Mouse (Mus musculus) ES-E14 (cell line): ENCODE results near the gene Lypd4. TPM values are rescaled to one million over a fixed set of nuclear protein-coding genes. Genes with fewer than 3 reads are reported as not detected.

Experiments used
- DNase-seq: peaks from one replicate; pipeline ENCODE4 v3.0.0-alpha.2; 2013; ENCODE audit warnings: low read depth, low spot score
- H3K27ac ChIP-seq: 2 replicates; pipeline ENCODE4 v1.5.1; 2012; ENCODE audit warnings: low read depth, mild to moderate bottlenecking, low read length, moderate library complexity, mixed read lengths; ENCODE audit not compliant: poor library complexity, insufficient read depth, severe bottlenecking
- H3K36me3 ChIP-seq: 2 replicates; pipeline ENCODE4 v1.6.1; 2012; ENCODE audit warnings: mild to moderate bottlenecking, low read length, moderate library complexity, mixed read lengths; ENCODE audit not compliant: control insufficient read depth, poor library complexity, insufficient read depth, severe bottlenecking
- H3K4me1 ChIP-seq, 2 experiments: fragments of 150-350 bp in 1 of 2; sonication (generic) in 1 of 2; 2 replicates each; pipeline ENCODE4 v1.6.1; 2012; ENCODE audit warnings: low read length in 2 of 2, mild to moderate bottlenecking in 1 of 2, mixed read lengths in 1 of 2; ENCODE audit not compliant: control insufficient read depth in 2 of 2, insufficient read depth in 2 of 2, poor library complexity in 1 of 2
- H3K4me3 ChIP-seq, 2 experiments: fragments of 150-350 bp in 1 of 2; sonication (generic) in 1 of 2; 2 replicates each; pipeline ENCODE4 v1.5.1; 2012; ENCODE audit warnings: low read length in 2 of 2, low read depth in 1 of 2, mild to moderate bottlenecking in 1 of 2, mixed read lengths in 1 of 2; ENCODE audit not compliant: insufficient read depth in 1 of 2, poor library complexity in 1 of 2, severe bottlenecking in 1 of 2
- H3K9ac ChIP-seq: 2 replicates; pipeline ENCODE4 v1.6.1; 2012; ENCODE audit warnings: low read depth, mild to moderate bottlenecking, low read length, mixed read lengths; ENCODE audit not compliant: poor library complexity, insufficient read depth, severe bottlenecking
- H3K9me3 ChIP-seq: fragments of 150-350 bp; sonication (generic); 2 replicates; pipeline ENCODE4 v1.6.1; 2012; ENCODE audit warnings: low read depth, mild to moderate bottlenecking, low read length; ENCODE audit not compliant: control insufficient read depth, insufficient read depth
- CHD2 ChIP-seq: IDR thresholded peaks from 2 replicates; pipeline ENCODE4 v1.6.1; 2014; ENCODE audit warnings: mild to moderate bottlenecking, low read depth, low read length, inconsistent platforms
- HCFC1 ChIP-seq: IDR thresholded peaks from 2 replicates; pipeline ENCODE4 v1.6.1; 2012; ENCODE audit warnings: low read length, inconsistent platforms, borderline replicate concordance; ENCODE audit not compliant: insufficient read depth
- MAFK ChIP-seq: IDR thresholded peaks from 2 replicates; pipeline ENCODE4 v1.6.1; 2014; ENCODE audit warnings: mild to moderate bottlenecking, low read depth, low read length, inconsistent platforms; ENCODE audit not compliant: insufficient read depth
- ZC3H11A ChIP-seq: IDR thresholded peaks from 2 replicates; pipeline ENCODE4 v1.6.1; 2012; ENCODE audit warnings: low read depth, mild to moderate bottlenecking, inconsistent platforms, low read length, borderline replicate concordance
- ZNF384 ChIP-seq: IDR thresholded peaks from 2 replicates; pipeline ENCODE4 v1.6.1; 2012; ENCODE audit warnings: low read depth, low read length, inconsistent platforms
- in situ Hi-C, 2 experiments: fragments of 600-800 bp; cut with MboI; formaldehyde crosslinking; loops; one replicate each; pipeline ENCODE4 v1.15.1; 2025; ENCODE audit warnings: low sequenced_read_pairs in 2 of 2, inconsistent platforms in 1 of 2; ENCODE audit not compliant: unreplicated experiment in 2 of 2
- total RNA-seq: library from RNA; depleted of rRNA; stranded (reverse); fragments of 300-350 nt; gene quantifications from 2 replicates; pipeline ENCODE4 v1.2.3, GENCODE M21; 2012

Lypd4 gene
- total RNA-seq, 1 experiment = 0.18 TPM

DNA sequence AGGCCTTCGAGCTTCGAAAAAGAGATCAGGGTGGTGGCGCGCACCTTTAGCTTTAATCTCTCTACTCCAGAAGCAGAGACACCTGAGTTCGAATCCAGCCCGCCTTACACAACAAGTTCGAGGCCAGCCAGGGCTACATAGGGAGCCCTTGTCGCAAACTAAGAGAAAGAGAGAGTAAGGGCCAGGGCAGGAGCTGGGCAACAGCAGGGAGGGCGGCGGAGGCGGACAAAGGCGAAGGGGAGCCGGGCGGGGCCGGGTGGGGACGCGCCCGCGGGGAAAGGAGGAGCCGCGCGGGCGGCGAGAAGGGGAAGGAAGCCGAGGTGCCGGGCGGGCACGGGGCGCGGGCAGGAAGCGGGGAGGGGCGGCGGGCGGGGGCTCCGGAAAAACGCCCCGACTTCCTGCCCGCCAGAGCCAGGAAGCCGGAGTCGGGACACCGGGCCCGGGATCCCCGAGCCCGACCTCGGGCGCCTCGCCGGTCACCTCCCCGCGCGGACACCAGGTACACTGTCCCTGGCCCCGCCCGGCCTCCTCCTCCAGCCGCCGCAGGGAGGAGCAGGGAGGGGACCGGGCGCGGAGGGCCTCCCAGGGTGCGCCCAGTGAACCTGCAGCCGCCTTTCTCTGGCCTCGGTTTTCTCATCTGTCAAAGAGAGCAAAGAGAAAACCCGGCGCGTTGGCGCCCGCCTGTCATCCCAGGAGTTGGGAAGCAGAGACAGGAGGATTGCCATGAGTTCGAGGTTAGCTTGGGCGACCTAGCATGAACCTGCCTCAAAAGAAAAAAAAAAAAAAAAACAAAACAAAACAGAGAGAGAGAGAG, 33.1 kb upstream of the Lypd4 start, which contains the start of gene Arhgef1:
TSS of gene Arhgef1 (plus strand) at position 283 of the 814 bp plus-strand sequence.
- Histone ChIP-seq H3K36me3 (no peaks in the 10 kb centered on the region), H3K9me3 (no peaks in the 10 kb centered on the region), H3K9ac (peak within 1 kb of the TSS; percentile 50), H3K27ac (no peak within 1 kb of the TSS), H3K4me1 (peaks cover 1 to 22% of the 10 kb centered on the region in 2 experiments), H3K4me3 (peak within 1 kb of the TSS; percentile 65 to 93)
- in situ Hi-C loops = no loop called here
- TF ChIP-seq MAFK (no peak), ZNF384 (no peak), CHD2 (no peak), HCFC1 (no peak), ZC3H11A (no peak)
- DNase-seq = no peak

DNA sequence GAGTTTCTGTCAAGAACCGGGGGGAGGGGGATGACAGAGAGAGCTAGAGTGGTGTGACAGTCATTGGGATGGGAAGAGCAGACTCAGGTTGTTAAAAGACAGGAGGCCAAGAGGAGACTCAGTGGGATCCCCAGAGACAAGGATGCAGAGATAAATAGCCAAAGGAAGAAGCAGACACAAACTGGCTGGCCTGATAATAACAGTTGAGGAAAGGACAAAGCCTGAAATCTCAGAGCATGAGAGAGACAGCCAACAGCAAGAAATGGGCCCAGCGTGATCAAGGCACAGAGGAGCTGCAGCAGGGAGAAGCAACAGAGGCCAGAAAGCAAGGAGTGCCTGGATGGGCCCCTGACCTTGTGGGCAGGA, 32.5 kb upstream of the Lypd4 start:
- in situ Hi-C loops = no loop called here
- no peak for TF ChIP-seq MAFK
- TF ChIP-seq CHD2 = no peak
- no peak for TF ChIP-seq HCFC1
- no peak for TF ChIP-seq ZC3H11A
- no peak for TF ChIP-seq ZNF384
- DNase-seq = no peak
- Histone ChIP-seq H3K36me3 (no peaks in the 10 kb centered on the region), H3K9me3 (no peaks in the 10 kb centered on the region), H3K4me3 (peak overlapping the region in 1 of 2 experiments; percentile 65; a peak in 1 of 4 replicates), H3K27ac (no peak overlapping the region), H3K9ac (peak overlapping the region; percentile 50; the same call in 1 of the 2 replicates), H3K4me1 (peaks cover 1 to 26% of the 10 kb centered on the region in 2 experiments)

DNA sequence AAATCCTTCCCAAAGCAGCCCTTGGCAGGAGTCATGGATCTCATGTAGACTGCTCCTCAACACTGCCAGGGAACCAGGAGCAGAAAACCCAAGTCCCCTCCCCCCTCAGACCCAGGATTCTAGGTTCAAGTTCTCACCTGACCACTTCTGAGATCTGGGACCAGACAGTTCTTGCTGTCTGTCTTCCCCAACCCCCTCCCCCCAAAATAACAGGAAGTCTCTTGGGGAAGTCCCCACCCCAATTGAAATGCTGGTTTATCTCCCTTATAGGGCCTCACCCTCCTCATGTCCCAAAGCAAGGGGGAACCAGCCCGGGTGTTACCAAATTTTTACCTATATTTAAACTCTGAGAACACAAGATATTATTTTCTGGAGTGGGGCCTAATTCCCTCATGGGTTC, 32.1 kb upstream of the Lypd4 start:
- Histone ChIP-seq H3K9me3 (no peaks in the 10 kb centered on the region), H3K4me1 (peaks cover 1 to 25% of the 10 kb centered on the region in 2 experiments), H3K4me3 (no peak overlapping the region), H3K9ac (no peak overlapping the region), H3K27ac (no peak overlapping the region), H3K36me3 (no peaks in the 10 kb centered on the region)
- in situ Hi-C loops = no loop called here
- no peak for DNase-seq
- TF ChIP-seq ZNF384 (no peak), CHD2 (no peak), MAFK (no peak), HCFC1 (no peak), ZC3H11A (no peak)

DNA sequence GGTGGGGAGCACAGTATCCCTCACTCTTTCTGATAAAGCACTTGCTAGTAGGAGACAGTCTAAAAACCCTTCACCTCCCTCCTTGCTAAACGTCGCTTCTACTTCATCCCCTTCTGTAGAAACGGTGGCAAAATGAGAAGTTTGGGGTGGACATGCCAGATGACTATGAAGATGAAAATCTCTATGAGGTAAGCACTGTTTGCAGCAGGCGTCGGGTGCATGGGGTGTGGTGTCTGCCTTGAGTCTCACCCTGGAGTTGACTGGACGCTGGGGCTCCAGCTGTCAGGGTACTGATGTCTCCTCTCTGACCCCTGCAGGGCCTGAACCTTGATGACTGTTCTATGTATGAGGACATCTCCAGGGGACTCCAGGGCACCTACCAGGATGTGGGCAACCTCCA, 31.4 kb upstream of the Lypd4 start:
- TF ChIP-seq MAFK = no peak
- TF ChIP-seq ZNF384 = no peak
- no peak for TF ChIP-seq ZC3H11A
- no peak for TF ChIP-seq HCFC1
- H3K4me3 ChIP-seq = no peak overlapping the region
- H3K4me1 ChIP-seq = peaks cover 1 to 20% of the 10 kb centered on the region in 2 experiments
- in situ Hi-C loops = no loop called here
- H3K9ac ChIP-seq = no peak overlapping the region
- no peak overlapping the region for H3K27ac ChIP-seq
- H3K36me3 ChIP-seq = no peaks in the 10 kb centered on the region
- no peak for DNase-seq
- no peaks in the 10 kb centered on the region for H3K9me3 ChIP-seq

DNA sequence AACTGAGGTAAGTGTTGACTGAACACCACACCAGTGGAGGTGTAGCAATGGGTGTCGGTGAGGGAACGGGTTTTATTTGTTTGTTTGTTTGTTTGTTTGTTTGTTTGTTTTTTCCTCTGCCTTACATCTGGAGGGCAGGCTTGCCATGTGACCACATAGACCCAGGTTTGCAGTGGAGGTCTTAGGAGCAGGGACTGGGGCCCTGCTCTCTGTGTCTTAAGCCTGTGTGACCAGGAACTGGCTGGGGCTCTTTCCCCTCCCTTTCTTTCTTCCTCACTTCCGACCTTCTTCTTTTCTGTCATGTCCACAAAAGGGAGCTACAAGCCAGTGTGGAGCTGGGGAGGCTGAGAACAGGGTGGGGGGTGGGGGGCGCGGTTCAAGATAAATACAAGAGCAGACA, 28.2 kb upstream of the Lypd4 start:
- Histone ChIP-seq H3K4me3 (no peak overlapping the region), H3K9ac (no peak overlapping the region), H3K4me1 (peaks cover 0 to 18% of the 10 kb centered on the region in 2 experiments; a peak in 1 of 4 replicates), H3K9me3 (no peaks in the 10 kb centered on the region), H3K27ac (no peak overlapping the region), H3K36me3 (no peaks in the 10 kb centered on the region)
- TF ChIP-seq ZNF384 (no peak), HCFC1 (no peak), MAFK (no peak), ZC3H11A (no peak), CHD2 (no peak)
- in situ Hi-C loops = no loop called here
- DNase-seq = no peak
